Mouse (Mus musculus) liver, postnatal 0 days (tissue): ENCODE measurements at regions not wholly inside any gene's neighbourhood (a gene's known extent, or its start where the extent isn't known, plus 50 kb on each side); places are given as distances from the start of the nearest gene placed in this dataset.

Source experiments
- CTCF ChIP-seq: sonication (generic); IDR thresholded peaks from 2 replicates; pipeline ENCODE4 v1.5.1; 2016; ENCODE audit warnings: antibody characterized with exemption, low read depth
- EP300 ChIP-seq: IDR thresholded peaks from 2 replicates; pipeline ENCODE4 v1.6.1; 2016; ENCODE audit warnings: antibody characterized with exemption, low read depth, mild to moderate bottlenecking

DNA sequence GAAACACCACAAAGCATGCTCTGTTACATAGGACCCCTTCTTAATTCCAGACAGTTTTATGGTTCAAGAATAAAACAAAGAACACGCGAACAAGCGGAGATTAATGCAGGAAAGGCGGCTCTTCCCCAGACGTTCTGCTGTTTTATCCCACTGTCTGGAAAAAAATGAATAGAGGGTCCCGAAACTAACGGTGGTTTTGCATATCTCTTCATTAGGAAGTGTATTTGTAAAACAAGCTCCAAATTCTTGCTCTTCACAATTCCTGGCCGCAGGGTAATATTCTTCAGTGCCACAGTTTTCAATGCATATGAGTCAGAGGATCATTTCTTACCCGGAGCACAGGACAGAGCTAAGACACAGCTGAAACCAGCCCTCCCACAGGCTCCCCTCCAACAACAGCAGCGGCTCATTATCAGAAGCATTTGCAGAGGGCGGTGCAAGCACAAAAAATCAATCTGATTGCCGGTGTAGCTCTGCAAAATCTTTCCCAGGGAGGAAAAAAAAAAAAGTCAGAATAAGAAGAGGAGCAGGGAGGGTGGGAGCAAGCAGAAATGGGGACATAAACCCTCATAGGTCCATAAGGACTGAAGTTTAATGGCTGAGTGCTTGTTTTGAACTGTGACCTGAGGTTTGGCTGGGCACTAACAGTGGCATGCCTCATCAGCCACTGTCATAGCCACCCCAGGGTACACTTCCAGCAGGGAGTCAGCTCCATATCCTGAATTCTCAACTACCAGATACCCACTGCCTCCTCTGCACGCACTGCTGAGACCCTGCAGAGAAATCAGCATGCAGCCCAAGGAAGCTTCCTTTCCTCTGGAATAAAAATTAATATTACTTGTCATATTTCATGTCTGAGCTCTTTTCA, 894.6 kb upstream of the Mms22l start:
- TF ChIP-seq CTCF (no peak), EP300 (no peak)
